Mouse (Mus musculus) testis, adult 2 months (tissue): Measurements from ENCODE around the gene Pelp1.

Experiments used
- CTCF ChIP-seq: fragments of 200-500 bp; IDR thresholded peaks from 2 replicates; pipeline ENCODE4 v1.5.1; 2012; ENCODE audit warnings: low read depth, mild to moderate bottlenecking, inconsistent platforms, low read length, moderate library complexity; ENCODE audit not compliant: control insufficient read depth, insufficient read depth, insufficient replicate concordance
- POLR2A ChIP-seq: fragments of 200-500 bp; IDR thresholded peaks from 2 replicates; pipeline ENCODE4 v1.6.1; 2012; ENCODE audit warnings: low read depth, mild to moderate bottlenecking, inconsistent platforms, low read length, moderate library complexity; ENCODE audit not compliant: control insufficient read depth

GRCm38 (mm10) chr11:70412591-70412990 lies 2.8 kb upstream of the Pelp1 start:
- TF ChIP-seq CTCF (no peak), POLR2A (no peak)
